Comparison of ENCODE assay signal across 9 mouse cellular contexts in genomic region chr7:122459203-122459965, GRCm38 (mm10).
A peak's percentile ranks its signal among the peaks of the same experiment; 100 is the strongest.
DNase-seq lines count a peak whose midpoint lies in the region; ATAC-seq and TF ChIP-seq lines count a peak whose summit lies in the region.
"Had no signal": no experiment of that assay in that cellular context is flagged by ENCODE, and none has a peak within 500 bp of the region (broad histone marks: within the 10 kb centered on the region; RNA-seq: fewer than 3 reads in every experiment).

No protein-coding gene starts in this region.

- H3K4me2 ChIP-seq in embryonic facial prominence, embryonic 14.5 days (ENCODE audit: low read depth, low read length), result no peak overlapping the region
- H3K4me2 ChIP-seq in kidney, postnatal 0 days (ENCODE audit: low read length), result no peak overlapping the region
- no peak overlapping the region for H3K4me2 ChIP-seq in liver, embryonic 12.5 days
- H3K4me2 ChIP-seq: embryonic facial prominence, embryonic 15.5 days had no signal

- peak; percentile 56 to 63 for DNase-seq in adrenal gland, postnatal 4 days (ENCODE audit: low spot score in 2 of 2)
- peak; percentile 75 for DNase-seq in embryonic facial prominence, embryonic 14.5 days (ENCODE audit: low spot score)
- DNase-seq in heart, adult 9 months (ENCODE audit: low spot score in 2 of 2), result peak; percentile 24 to 67
- DNase-seq in kidney, postnatal 0 days (ENCODE audit: low spot score), result peak; percentile 88
- DNase-seq in natural killer cell, adult 2 months (ENCODE audit: low spot score in 2 of 2), result peak; percentile 67 to 81
- peak; percentile 92 for DNase-seq in splenic B cell, adult 2 months (ENCODE audit: low read depth, low spot score)

- H3K27ac ChIP-seq in embryonic facial prominence, embryonic 14.5 days (replicated peaks; ENCODE audit: low read depth, low read length), result no peak overlapping the region
- no peak overlapping the region for H3K27ac ChIP-seq in kidney, postnatal 0 days
- H3K27ac ChIP-seq in liver, embryonic 12.5 days, result no peak overlapping the region
- H3K27ac ChIP-seq: embryonic facial prominence, embryonic 15.5 days had no signal

- H3ac ChIP-seq in C2C12 (ENCODE audit: control insufficient read depth, insufficient read length, low read depth), result no peak overlapping the region

- peak; percentile 76 for TF ChIP-seq CTCF in C2C12 (IDR thresholded peaks at IDR 0.05; ENCODE audit: control insufficient read depth, insufficient read depth, insufficient read length)
- TF ChIP-seq CTCF in kidney, postnatal 0 days (IDR thresholded peaks at IDR 0.05; ENCODE audit: low read depth), result peak; percentile 97

- H3K9ac ChIP-seq in embryonic facial prominence, embryonic 14.5 days (ENCODE audit: low read depth, low read length), result no peak overlapping the region
- H3K9ac ChIP-seq in kidney, postnatal 0 days (ENCODE audit: low read depth, low read length), result no peak overlapping the region
- H3K9ac ChIP-seq in liver, embryonic 12.5 days, result no peak overlapping the region
- H3K9ac ChIP-seq: embryonic facial prominence, embryonic 15.5 days had no signal

- H3K4me1 ChIP-seq in embryonic facial prominence, embryonic 14.5 days (ENCODE audit: control insufficient read depth, insufficient read depth, low read length), result no peaks in the 10 kb centered on the region
- H3K4me1 ChIP-seq in kidney, postnatal 0 days (replicated peaks; ENCODE audit: insufficient read depth, low read length), result no peaks in the 10 kb centered on the region
- no peaks in the 10 kb centered on the region for H3K4me1 ChIP-seq in liver, embryonic 12.5 days
- H3K4me1 ChIP-seq: embryonic facial prominence, embryonic 15.5 days had no signal

- no peaks in the 10 kb centered on the region for H3K9me3 ChIP-seq in embryonic facial prominence, embryonic 14.5 days (ENCODE audit: control insufficient read depth, low read length)
- no peaks in the 10 kb centered on the region for H3K9me3 ChIP-seq in kidney, postnatal 0 days (replicated peaks; ENCODE audit: low read length)
- H3K9me3 ChIP-seq in liver, embryonic 12.5 days (replicated peaks), result no peaks in the 10 kb centered on the region
- H3K9me3 ChIP-seq: embryonic facial prominence, embryonic 15.5 days had no signal

- no peak overlapping the region for H3K4me3 ChIP-seq in C2C12 (ENCODE audit: insufficient read depth, poor library complexity, severe bottlenecking)
- no peak overlapping the region for H3K4me3 ChIP-seq in embryonic facial prominence, embryonic 14.5 days (ENCODE audit: low read depth, low read length)
- no peak overlapping the region for H3K4me3 ChIP-seq in kidney, postnatal 0 days (replicated peaks; ENCODE audit: low read depth, low read length)
- no peak overlapping the region for H3K4me3 ChIP-seq in liver, embryonic 12.5 days
- H3K4me3 ChIP-seq: embryonic facial prominence, embryonic 15.5 days had no signal

- 71% methylated on average over 9 of the region's 9 CpGs for WGBS in embryonic facial prominence, embryonic 14.5 days
- WGBS in kidney, postnatal 0 days, result 69% methylated on average over 9 of the region's 9 CpGs
- 58% methylated on average over 9 of the region's 9 CpGs for WGBS in liver, embryonic 12.5 days (ENCODE audit: insufficient replicate concordance)

- no peaks in the 10 kb centered on the region for H3K27me3 ChIP-seq in C2C12 (ENCODE audit: control insufficient read depth, insufficient read depth, insufficient read length)
- no peaks in the 10 kb centered on the region for H3K27me3 ChIP-seq in embryonic facial prominence, embryonic 14.5 days (replicated peaks; ENCODE audit: control insufficient read depth, insufficient read depth, low read length)
- no peaks in the 10 kb centered on the region for H3K27me3 ChIP-seq in kidney, postnatal 0 days (ENCODE audit: insufficient read depth, low read length)
- H3K27me3 ChIP-seq in liver, embryonic 12.5 days (replicated peaks), result no peaks in the 10 kb centered on the region
- H3K27me3 ChIP-seq in splenic B cell, adult 2 months (ENCODE audit: control insufficient read depth, insufficient read depth, low read length, poor library complexity, severe bottlenecking), result no peaks in the 10 kb centered on the region
- H3K27me3 ChIP-seq: embryonic facial prominence, embryonic 15.5 days had no signal

- no peaks in the 10 kb centered on the region for H3K79me2 ChIP-seq in C2C12 (ENCODE audit: control insufficient read depth, insufficient read depth)

- no peaks in the 10 kb centered on the region for H3K36me3 ChIP-seq in C2C12 (ENCODE audit: control insufficient read depth, insufficient read depth)
- no peaks in the 10 kb centered on the region for H3K36me3 ChIP-seq in embryonic facial prominence, embryonic 14.5 days (ENCODE audit: control insufficient read depth, insufficient read depth, low read length)
- no peaks in the 10 kb centered on the region for H3K36me3 ChIP-seq in kidney, postnatal 0 days (ENCODE audit: insufficient read depth, low read length)
- no peaks in the 10 kb centered on the region for H3K36me3 ChIP-seq in liver, embryonic 12.5 days
- peaks cover 14% of the 10 kb centered on the region for H3K36me3 ChIP-seq in splenic B cell, adult 2 months (ENCODE audit: control insufficient read depth, insufficient read depth, low read length, poor library complexity, severe bottlenecking)
- H3K36me3 ChIP-seq: embryonic facial prominence, embryonic 15.5 days had no signal

- no peaks in the 10 kb centered on the region for H3K79me3 ChIP-seq in C2C12 (ENCODE audit: low read depth)

- ATAC-seq in embryonic facial prominence, embryonic 14.5 days (ENCODE audit: low read depth), result peak; percentile 70; the same call in 1 of the 2 replicates
- ATAC-seq in kidney, postnatal 0 days (replicated peaks; ENCODE audit: low FRiP score, low read depth), result peak; percentile 25; the same call in 1 of the 2 replicates
- ATAC-seq in liver, embryonic 12.5 days, result 0 out of 2 replicates have a peak, but pooled peaks have one; percentile 27

TF ChIP-seq in C2C12, 6 proteins besides CTCF, POLR2A, EP300 and RAD21:
- TF ChIP-seq USF1 (IDR thresholded peaks at IDR 0.05; ENCODE audit: low read depth) (no peak), MAX (IDR thresholded peaks at IDR 0.05) (no peak), MYOD1 (IDR thresholded peaks at IDR 0.05; ENCODE audit: control insufficient read depth, insufficient read length, low read depth) (no peak), MYOG (IDR thresholded peaks at IDR 0.05; ENCODE audit: control insufficient read depth, extremely low read depth, insufficient read length) (no peak), CEBPB (IDR thresholded peaks at IDR 0.05; ENCODE audit: low read depth) (no peak), FOSL1 (IDR thresholded peaks at IDR 0.05; ENCODE audit: insufficient read depth, low read length, poor library complexity, severe bottlenecking) (no peak)
TF ChIP-seq in C2C12: peak in this region for 0.
